Mouse (Mus musculus): ENCODE measurements around the gene Orai1.
"Not testable (repeated sequence)": the region's sequence is repeated elsewhere in the genome, so short reads cannot be mapped to it uniquely, and the experiment has no call there.

The Orai1 gene

DNA sequence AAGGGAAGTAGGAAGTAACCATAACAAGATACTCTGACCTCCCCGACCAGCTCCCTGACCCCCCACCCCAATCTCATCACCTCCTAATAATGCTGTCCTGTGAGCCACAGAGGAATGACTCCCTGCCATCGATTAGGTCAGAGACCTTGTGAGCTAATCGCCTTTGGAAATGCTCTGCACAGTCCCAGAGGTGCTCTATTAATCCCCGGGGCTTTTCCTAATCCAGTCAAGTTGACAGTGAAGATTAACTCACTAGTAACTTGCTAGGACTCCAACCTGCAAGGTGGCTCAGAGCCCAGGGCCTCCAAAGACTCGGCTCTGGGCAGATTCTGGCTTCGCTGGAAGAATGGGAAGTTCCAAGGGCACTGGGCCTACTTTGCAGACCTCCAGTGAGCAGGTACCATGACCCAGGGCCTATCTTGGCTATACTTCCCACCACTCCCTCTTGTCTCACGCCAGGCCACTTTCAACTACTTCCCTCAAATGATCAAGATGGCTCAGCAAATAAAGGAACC, 18.8 kb downstream of the Orai1 start:
- in situ Hi-C loops (cut with MboI, MseI): no loop called here

DNA sequence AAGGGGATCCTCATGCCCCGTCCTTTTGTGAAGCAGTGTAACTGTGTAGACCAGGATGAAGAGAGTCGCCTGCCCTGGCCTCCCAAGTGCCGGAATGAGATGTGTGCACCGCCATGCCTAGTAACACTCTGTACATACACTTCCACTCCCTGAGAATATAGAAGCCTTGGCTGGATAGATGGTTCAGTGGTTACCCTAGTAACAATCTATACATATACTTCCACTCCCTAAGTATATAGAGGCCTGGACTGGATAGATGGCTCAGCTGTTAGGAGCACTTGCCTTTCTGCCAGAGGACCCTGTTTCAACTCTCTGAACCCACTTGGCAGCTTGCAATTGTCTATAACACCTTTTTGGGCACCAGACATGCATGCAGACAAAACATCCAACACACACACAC, 20.2 kb downstream of the Orai1 start:
- in situ Hi-C loops (cut with MboI, MseI): no loop called here

DNA sequence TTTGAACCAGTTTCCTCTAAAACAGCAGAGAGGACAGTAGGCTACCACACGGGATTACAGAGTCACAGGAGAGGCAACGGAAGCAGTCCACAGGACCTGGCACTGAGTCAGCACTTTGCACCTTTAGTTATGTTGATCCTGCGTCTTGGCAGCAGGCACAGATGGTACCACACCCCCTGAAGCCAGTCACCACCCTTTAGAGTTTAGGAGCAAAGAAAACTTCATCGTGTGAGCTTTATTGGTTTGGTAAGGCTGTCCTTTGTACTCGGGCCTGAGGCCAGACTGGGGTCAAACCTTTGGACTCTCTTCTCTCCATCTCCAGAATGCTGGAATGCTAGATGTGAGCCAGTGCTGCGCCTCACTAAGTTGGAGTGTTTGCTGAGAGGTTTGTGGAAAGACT, 20.7 kb downstream of the Orai1 start:
- in situ Hi-C loops (cut with MboI, MseI): no loop called here

DNA sequence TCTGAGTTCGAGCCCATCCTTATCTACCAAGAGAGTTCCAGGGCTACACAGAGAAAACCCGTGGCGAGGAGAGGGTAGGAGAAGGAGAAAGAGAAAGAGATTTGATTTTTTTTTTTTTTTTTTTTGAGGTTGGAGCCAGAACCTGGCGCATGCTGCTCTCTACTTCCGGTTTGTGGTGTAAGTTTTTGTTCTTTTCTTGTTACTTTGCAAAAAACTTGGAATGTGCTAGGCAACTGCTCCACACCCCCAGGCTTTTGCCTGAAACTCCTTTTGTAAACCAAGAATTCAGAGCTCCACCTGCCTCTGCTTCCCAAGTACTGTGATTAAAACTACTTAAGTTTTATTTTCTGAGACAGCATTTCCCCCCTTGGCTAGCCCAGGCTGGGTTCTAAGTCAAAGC, 23.2 kb downstream of the Orai1 start:
- in situ Hi-C loops (cut with MboI, MseI): no loop called here

DNA sequence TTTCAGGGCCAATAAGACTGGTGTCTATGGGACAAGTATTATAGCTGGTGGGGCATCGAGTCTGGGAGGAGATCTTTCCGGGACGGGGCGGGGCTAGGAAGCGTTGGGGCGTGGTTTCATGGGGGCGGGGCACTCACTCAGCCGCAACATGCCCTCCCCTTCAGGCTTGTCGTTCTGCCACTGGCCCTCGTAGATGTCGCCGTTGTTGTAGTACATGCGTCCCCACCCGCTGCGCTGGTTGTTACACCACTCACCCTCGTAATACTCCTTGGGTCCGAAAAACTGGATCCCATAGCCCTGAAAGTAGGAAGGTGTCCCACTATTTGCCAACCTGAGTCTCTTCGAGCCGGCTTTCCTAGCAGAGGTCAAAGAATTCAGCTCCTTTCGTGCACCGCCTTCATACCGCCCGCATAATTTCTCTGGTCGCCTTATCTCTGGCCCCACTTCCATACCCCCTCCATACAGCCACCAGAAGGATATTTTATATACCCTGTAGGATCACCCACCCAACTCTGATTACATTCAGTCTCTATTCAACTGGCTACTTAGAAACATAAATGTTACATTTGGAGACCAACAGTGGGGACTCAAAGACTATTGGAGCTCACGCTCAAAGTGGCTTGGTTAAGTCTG, 24.4 kb downstream of the Orai1 start:
- in situ Hi-C loops (cut with MboI, MseI): no loop called here

DNA sequence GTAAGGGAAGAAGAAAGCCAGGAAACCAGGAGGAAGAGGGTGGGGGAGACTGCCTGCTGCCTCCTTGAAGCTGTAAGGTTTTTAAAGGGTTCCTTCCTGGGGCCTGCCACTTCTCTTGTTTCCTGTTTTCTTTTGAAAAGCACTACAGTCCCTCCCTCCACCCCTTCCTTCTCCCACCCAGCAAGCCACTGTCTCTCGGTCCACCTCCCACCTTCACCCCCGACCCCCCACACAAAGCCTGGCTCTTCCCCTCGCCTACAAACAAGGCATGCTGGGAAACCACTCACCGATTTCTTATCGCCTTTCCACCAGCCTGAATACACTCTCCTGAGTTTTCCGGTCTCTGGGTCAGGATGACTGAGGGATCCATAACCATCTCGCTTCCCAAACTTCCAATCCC, 25.9 kb downstream of the Orai1 start:
- in situ Hi-C loops (cut with MboI, MseI): no loop called here

DNA sequence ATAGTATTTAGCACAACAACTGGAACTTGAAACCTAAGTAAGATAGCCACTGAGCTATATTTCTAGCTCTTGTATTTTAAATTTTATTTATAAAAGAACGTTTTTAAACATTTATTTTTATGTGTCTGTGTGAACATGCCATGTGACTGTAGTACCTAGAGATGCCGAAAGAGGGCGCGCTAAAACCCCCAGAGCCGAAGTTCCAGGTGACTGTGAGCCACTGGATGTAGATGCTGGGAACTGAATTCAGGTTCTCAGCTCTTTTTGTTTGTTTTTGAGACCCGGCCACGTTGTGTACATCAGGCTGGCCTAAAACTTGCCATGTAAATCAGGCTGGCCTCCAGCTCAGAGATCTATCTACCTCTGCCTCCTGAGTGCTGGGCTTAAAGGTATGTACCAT, 29.0 kb downstream of the Orai1 start:
- in situ Hi-C loops (cut with MboI, MseI): no loop called here

DNA sequence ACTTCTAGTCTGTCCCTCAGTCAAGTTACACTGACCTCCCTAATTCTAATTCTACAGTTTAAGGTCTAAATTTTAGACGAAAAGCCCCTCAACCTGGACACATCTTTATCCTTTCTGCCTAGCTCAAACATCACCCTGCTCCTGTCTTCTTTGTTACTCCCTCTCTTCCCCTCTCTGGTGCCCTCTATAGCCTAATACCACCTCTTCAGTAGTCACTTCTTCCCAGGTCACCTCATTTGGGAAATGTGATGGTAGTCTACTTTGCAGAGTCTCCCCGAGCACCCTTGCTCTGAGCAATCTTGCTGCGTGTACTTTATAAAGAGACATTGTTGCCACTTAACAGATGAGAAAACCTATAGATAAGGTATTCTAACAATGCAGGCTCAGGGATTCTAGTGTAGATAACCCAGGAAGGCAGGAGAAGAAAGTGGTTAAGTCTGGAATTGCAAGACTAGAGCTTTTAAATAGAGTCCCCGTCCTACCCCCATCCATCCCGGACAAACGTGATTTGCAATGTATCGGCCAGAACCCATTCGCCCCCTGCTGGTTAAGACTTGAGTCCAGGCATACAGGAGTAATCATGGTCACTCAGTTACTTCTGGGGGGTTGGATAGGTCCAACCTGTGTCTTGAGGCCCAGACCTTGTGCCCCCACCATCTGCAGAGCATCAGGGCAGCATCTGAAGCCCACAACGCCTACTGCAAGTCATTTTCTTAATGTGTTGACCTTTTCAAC, 30.9 kb downstream of the Orai1 start:
- in situ Hi-C loops (cut with MboI, MseI): no loop called here

DNA sequence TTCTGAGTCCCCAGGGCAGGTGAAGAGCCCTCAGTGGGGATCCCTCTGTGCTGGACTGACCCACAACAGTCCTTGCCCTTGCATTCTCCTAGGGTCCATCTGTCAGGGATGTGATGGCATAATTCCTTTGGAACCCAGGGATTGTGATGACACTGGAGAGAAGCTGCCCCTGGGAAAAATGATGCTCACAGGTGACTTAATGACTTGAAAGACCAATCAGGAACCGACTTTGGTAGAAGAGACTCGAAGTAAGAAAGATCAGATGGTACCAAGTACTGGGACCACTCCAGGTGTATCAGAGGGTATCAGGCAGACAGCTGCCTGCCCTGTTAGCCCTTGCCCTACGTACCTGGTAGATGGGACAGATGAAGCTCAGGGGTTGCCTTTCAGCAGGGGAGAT, 32.0 kb downstream of the Orai1 start, which contains the start of gene Morn3:
Gene Morn3 (minus strand): TSS at position 101 of the 400 bp plus-strand sequence.
- in situ Hi-C loops (cut with MboI, MseI): no loop called here

DNA sequence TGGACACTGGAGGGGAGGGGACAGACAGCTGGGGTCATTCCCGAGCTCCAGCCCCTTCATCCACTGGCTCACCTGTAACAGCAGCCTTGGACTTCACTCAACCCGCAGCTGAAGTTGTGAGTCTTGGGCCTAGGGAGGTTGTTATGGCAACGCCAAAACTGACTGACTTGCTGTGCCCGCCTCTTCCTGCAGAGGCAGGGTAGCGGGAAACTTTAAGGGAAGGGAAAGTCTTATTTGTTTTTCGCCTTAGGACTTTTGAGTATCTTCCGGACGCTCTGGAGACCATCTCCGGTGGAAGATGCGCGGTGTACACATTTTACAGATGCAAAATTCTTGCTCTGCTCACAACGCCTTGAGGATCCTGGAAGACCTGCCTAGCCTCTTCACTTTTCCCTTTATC, 34.4 kb downstream of the Orai1 start:
- in situ Hi-C loops (cut with MboI, MseI): no loop called here

DNA sequence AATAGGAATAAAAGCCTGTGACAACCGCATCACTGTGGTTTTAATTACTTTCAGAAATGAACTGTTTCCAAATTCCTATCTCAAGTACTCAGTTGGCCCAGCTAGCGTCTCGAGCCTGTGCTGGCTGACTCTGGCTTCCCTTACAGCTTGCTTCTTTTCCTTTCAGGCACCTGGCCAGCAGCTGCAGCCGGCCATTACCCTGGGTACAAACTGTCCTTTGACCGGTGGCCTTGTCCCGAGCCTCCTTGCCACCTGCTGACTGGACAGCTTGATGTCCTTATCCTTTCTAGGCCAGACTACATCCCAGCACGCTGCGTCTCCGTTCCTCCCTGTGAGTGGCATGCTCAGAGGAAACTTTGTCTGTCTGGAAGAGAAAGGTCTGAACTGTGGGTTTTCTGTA, 36.0 kb downstream of the Orai1 start:
- in situ Hi-C loops (cut with MboI, MseI): no loop called here

DNA sequence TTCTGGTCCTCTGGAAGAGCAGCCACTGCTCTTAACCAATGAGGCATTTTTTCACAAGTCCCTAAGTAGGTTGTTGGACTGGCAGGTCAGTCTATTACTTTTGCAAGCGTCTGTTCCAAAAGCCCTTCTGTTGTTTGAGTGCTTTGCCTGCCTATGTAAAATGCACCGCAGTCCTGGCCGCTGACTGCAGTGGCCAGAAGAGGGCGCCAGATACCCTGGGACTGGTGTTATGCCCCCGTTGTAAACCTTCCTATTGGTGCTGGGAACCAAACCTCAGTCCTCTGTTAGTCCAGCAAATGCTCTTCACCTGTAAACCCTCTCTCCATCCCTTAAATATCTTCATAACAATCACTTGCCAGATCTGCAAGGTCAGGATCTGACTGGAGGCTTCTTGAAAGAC, 36.9 kb downstream of the Orai1 start:
- in situ Hi-C loops (cut with MboI, MseI): no loop called here

DNA sequence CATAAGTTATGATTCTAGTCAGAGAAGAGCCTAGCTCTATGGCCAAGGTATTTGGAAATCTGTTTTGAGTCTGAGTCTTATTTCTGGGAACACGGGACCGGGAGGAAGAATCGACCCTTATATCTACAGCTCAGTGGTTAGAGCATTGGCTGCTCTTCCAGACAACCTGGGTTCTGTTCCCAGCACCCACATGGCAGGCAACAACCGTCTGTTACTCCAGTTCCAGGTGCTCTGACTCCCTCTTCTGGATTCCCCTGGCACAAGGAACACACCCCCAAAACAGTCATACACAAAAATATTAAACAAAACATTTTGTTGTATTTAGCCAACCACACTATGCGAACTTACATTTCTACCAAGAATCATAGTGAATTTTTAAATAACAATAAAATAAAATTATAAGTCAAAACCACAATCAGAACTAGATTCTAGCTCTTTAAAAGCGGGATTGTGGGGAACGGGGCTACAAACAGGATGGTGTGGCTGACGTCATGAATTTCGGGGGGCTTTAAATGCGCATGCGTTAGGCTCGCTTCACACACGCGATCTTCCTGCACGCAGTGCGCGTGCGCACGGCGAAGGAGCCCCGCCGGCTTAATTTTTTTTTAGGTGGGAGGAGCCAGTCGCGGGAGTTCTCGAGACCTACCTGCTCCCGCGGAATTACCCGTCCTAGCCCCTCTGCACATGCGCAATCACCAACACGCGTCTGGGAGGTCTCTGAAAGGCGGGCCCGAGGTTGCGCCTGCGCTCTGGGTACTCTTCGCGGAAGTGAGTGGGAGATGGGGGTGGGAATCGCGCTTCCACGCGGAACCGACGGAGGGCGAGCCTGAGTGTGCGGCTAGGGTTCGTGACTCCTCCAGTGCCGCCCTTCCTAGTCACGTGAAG, 42.7 kb downstream of the Orai1 start:
- in situ Hi-C loops (cut with MboI, MseI): no loop called here

DNA sequence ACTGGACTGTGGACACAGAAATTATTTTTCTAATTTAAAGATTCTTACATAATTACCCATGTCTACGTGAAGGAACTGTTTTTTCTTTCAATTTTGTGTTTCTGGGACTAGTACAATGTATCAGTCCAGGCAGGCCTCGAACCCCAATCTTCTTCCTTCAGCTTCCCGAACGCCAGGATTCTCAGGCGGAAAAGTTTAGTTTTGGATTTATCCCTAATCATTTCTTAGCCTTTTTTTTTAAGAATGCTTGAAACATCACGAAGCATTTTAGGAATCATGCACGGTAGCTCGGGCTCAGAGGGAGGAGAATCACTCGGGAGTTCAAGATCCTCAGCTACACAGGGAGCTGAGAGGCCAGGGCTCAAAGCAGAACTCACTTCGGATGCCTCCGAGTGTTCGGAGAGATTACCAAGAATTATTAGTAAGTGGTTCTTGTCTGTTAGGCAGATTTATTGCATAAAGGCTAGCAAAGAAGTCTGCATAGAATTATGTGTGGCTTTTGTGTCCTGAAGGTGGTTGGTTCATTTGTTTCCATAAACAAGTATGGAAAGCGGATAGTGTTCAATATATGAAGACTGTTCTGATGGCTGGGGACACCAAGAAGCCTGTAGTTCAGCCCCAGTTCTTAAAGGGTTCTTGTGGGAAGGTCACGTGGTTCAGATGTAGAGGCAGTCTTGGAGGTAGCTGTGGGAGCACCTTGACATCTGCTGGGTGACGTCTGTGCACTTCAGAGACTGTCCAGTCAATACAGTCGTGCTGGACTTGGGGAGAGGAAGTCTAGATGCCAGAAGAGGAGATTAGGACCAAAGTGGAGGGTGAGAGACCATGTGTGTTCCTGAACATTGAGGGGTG, 43.6 kb downstream of the Orai1 start:
- in situ Hi-C loops (cut with MboI, MseI): no loop called here

DNA sequence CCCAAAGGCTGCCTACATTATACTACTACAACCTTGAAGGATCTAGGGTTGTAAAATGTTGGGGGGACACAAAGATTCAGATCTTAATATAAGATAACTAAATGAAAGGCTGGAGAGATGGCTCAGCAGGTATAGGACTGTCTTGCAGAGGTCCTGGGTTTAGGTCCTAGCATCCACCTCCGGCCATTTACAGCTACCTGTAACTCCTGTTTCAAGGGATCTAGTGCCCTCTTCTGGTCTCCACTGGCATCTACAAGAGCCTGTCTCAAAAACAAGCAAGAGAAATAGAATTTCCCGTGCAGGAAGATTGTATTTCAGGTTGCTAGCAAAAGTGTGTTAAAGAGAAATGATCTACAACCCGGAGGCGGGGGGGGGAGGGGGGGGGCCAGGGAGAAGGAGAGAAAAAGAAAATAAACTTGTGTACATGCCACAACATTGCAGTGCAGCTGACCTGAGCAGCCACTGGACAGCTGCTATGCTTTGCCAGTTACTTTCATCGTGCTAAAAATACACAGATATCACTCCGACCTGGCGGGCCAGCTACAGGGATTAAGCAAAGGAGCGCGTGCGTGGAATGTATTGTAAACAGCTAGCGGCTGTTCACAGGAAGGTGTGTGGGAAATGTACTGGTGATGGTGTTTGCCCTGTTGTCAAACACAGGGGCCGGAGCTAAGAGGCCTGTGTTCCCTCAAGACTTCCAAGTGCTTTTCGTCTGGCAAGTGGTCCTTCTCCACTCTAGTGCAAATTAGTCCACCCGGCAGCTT, 45.1 kb downstream of the Orai1 start:
- in situ Hi-C loops (cut with MboI, MseI): no loop called here

DNA sequence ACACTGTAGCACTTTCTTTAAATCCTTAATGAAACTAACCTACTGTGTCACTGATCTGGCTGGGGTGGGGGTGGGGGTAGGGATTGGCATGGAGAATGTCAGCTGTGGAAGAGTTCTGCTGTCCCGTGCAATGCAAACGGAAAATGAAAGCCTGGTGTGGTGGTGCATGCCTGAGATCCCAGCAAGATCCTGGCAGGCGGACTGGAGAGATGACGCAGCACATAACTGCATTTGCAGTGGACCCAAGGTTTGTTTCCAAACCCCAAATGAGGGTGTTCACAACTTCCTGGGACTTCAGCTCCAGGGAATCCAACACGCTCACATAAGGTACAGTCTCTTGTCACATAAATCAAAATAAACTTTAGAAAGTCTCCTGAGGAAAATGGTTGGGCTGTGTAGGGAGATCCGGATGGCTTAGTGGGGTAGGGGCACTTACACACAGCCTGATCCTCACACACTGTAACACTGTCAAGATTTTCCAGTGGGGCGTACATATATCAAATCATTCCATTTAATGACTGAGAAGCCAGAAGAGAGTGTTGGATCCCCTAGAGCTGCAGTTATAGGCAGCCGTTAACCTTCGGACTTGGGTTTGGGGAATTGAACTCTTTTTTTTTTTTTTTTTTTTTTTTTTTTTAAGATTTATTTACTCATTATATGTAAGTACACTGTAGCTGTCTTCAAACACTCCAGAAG, 46.0 kb downstream of the Orai1 start:
- in situ Hi-C loops (cut with MboI, MseI): no loop called here

DNA sequence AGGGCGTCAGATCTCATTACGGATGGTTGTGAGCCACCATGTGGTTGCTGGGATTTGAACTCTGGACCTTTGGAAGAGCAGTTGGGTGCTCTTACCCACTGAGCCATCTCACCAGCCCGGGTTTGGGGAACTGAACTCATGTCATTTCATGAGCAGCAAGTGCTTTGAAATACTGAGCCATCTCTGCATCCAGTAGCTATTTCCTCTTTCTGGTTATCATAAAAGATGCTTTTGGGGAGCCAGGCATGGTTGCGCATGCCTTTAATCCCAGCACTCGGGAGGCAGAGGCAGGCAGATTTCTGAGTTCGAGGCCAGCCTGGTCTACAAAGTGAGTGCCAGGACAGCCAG, 46.5 kb downstream of the Orai1 start:
- in situ Hi-C loops (cut with MboI, MseI): not testable (repeated sequence)

DNA sequence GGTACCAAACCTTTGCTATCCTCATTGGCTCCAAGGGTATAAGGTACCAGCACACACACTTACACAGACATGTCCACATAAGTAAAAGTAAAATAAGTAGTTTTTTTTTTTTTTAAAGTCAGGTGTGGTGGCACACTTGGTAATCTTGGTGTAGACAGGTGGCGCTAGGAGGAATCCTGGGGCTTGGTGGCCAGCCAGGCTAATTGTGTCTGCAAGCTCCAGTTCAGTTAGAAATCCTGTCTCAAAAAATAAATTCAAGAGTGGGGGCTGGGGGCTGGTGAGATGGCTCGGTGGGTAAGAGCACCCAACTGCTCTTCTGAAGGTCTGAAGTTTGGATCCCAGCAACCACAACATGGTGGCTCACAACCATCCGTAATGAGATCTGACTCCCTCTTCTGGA, 48.3 kb downstream of the Orai1 start:
- in situ Hi-C loops (cut with MboI, MseI): no loop called here

DNA sequence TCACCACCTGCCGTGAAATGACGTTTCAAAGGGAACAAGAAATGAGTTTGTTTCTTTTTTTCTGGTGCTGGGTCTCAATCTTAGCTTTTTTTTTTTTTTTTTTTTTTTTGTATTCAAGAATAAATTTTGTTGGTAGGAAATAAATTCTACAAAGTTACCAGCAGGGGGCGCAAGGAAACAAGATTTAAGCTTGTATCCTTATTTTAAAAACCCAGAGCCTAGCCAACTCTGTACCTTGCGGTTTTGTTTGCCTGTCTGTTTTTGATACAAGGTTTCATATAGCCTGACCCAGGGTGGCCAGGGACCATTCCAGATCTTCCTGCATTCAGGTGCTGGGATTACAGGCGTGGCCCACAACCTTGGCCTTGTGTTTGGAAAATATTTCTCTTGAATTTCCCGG, 49.3 kb downstream of the Orai1 start:
- in situ Hi-C loops (cut with MboI, MseI): no loop called here

DNA sequence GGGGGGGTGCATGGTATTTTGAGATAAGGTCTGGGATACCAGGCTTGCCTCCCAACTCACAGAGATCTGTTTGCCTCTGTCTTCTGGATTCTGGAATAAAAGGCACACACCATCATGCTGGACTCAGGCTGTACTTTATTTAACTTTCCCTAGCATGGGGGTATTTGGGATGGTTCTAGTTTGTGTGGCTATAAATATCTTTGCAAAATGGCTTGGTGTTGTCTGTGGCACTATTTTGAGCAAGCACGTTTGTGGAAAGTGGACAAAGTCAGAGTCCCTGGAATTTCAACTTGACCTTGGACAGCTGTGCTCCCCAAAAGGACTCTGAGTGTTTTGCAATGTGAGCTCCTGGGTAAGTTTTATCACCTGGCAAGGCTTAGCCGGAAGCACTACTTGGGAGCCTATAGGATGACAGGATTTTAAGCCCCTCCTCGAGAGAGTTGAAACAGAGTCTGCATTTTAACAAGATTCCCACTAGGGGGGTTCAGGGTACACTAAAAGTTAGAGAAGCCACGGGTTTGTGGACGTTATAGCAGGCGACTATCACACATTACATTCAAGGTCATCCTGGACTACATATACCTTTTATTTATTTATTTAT, 52.6 kb downstream of the Orai1 start:
- in situ Hi-C loops (cut with MboI, MseI): loop anchor here (5.0 kb wide), 1 partner anchor 45 kb away; no protein-coding TSS in a partner anchor
